Mouse (Mus musculus) CD8-positive naive resting alpha-beta T cell, adult 2 months (primary cell): Measurements from ENCODE around the gene Vmn1r220.
"Not testable (repeated sequence)": the region's sequence is repeated elsewhere in the genome, so short reads cannot be mapped to it uniquely, and the experiment has no call there.

Source experiments
- DNase-seq, 2 experiments: peaks; one replicate each; pipeline ENCODE4 v3.0.0; 2022; ENCODE audit warnings: low read depth in 2 of 2, low spot score in 2 of 2

The Vmn1r220 gene

DNA sequence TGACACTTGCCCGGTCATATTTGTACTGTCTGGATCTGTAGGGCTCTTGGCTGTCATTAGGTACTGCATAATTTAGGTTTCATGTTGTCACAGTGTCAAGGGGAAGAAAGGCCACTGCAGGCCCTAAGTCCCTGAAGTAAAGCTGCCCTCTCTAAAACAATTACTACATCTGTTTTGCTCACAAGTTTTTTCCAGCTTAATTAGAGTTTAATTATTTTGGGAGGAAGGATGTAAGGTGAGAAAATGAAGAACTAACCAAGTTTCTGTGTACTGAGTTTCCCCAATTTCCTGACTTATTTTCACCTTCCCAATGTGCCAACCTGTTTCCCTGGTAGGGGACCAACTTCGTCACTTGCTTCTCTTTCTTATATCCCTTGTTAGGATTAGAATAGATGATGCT is at the start of gene Vmn1r220:
Gene Vmn1r220 (minus strand): TSS at position 101 of the 400 bp plus-strand sequence.
- no peak for DNase-seq

DNA sequence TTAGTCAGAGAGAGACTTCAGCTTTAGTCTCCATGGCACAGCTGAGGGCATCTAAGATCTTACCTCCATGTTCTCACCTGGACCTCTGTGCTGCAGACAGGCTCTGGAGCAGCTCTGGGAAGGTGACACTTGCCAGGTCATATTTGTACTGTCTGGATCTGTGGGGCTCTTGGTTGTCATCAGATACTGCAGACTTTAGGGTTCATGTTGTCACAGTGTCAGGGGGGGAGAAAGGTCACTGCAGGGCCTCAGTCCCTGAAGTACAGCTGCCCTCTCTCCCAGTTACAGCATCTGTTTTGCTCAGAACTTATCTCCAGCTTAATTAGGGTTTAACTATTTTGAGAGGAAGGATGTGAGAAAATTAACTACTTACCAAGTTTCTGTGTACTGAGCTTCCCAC is 48.1 kb upstream of the Vmn1r220 start, which contains the start of gene Vmn1r222:
Gene Vmn1r222 (minus strand): TSS at position 101 of the 400 bp plus-strand sequence.
- DNase-seq = not testable (repeated sequence)

DNA sequence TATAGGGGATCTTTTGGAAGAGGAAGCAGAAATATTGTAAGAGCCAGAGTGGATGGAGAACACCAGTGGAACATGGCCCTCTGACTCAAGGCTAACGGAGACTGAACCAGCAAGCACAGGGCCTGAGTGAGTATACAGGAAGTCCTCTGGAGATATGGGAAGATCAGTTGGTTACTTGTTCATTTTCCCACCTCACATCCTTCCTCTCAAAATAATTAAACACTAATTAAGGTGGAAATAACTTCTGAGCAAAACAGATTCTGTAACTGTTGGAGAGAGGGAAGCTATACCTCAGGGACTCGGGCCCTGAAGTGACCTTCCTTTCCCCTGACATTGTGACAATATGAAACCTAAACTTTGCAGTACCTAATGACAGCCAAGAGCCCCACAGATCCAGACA is 26.1 kb upstream of the Vmn1r220 start, which contains the start of gene Vmn1r221:
Gene Vmn1r221 (plus strand): TSS at position 301 of the 400 bp plus-strand sequence.
- not testable (repeated sequence) for DNase-seq

DNA sequence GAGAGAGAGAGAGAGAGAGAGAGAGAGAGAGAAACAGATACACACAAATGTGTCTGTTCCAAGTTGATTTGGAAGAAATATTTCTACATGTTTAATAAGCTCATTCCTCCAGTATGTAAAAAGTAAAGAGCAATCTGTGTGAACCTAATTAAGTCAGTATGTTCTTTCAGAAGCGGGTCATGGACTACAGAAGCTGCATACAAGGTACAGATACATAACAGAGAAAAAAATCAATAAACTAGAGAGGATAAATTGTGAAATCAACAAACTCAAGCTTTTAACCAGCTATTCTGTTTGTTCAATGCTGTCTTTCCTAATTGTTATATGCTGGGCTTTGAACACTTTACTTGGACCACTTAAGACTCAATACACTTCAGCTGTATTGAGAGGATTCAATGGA is 16.1 kb upstream of the Vmn1r220 start:
- not testable (repeated sequence) for DNase-seq

DNA sequence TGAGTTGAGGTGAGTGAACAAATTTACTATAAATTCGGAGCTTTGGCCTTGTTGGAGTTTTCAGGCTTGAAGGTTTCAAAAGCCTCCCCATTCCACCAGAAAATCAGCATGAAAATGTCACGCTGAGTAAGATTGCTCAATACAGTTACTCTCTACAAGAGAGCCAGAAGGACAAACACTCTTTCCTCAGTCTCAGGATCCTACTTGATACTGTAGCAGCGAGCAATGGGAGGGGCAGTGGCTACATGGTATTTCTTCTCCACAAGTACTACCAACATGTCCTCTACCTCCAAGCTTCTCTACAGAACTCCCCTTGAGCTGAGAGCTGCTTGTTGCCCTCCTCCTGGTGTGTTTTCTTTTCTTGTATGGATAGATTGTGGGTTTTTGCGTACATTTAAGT is 21.3 kb downstream of the Vmn1r220 start:
- DNase-seq = not testable (repeated sequence)

DNA sequence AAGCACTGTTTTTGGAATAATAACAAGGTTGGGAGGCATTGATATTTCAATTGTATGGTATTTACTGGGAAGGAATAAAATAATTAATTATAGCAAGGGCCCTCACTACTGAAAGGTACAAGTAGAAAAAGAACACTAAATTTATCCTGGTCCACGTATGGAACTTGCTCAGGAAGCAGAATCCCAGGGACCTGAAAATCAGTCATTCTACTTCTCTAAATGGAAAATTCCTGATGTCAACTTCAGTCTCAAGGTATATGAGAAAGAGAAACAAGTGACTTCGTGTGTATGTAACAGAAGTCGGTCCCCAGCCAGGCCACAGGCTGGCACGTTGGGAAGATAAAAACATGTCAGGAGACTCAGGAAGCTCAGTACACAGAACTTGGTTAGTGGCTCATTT is 28.8 kb downstream of the Vmn1r220 start, which contains the start of gene Vmn1r219:
Gene Vmn1r219 (plus strand): TSS at position 301 of the 400 bp plus-strand sequence.
- no peak for DNase-seq

DNA sequence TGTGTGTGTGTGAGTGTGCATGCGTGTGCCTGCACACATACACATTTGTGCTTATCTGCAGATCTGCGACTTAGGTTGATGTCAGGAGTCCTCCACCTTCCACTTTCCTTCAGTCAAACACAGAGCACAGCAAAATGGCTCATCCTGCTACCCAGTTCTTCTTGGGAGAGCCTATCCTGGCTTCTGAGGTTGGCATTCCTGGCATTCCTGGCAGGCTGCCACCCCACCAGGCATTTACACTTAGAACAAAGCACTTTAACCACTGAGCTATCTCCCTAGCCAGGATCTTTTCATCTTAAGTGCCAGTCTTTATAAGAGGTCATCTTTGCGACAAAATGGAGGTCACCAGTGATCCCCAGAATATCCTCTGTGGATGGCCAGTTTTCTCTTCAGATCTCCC is 29.9 kb downstream of the Vmn1r220 start:
- DNase-seq = no peak

DNA sequence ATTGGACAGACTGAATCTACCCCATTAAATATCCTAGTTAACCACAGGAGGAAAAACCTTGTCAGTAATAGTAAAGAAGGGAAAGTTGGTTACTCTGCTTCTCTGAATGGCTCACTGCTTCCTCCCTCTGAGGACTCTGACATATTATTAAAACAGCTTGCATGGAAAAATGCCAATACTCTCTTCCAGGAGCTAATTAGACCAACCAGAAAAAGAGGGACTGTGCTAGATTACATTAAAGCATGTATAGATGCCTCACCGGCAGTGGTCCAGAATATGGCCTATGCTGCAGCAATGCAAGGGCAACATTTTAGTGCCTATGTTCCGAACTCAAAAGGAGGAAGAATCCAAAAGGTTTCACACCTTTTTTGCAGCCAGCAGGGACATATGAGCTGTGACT is 48.9 kb downstream of the Vmn1r220 start:
- DNase-seq = no peak

DNA sequence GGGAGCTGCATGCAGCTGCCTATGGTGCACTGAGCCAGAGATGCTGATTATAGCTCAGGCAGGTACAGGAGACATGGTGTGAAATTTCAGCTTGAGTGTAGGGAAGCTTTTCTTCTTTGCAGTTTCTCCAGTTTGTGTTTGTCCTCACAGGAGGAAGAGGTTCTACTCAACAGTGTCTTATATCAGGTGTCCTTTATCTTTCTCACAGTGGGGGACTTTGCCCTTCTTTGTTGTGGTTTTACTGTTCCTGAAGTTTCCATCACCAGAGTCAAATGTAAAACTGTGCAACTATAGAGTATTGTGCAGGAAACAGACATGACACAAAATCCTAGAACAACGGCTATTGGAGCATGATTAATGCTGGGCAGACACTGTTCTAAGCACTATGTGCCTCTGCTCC is 54.3 kb downstream of the Vmn1r220 start:
- DNase-seq = no peak

DNA sequence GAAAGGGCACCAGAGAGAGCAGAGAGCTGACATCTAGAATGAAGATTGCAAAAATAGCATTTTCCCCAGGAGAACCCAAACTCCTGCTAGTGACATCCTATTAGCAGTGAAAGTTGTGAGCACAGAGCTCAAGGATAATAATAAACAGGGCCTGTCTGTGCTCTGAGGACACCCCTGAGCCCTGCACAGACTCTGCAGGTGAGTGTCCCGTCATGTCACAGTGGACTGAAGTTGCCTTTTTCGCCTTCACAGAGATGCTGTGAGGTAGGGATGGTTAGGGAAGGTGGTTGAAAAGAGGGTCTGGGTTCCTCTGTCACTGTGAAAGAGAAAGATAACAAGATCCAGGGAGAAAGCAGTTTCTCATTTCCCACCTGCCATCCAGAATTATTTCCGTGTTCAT is 54.7 kb downstream of the Vmn1r220 start, which contains the start of gene Vmn1r218:
Gene Vmn1r218 (plus strand): TSS at position 57 of the 400 bp plus-strand sequence.
- no peak for DNase-seq
